Mouse (Mus musculus) embryonic facial prominence, embryonic 14.5 days (tissue): Measurements from ENCODE around the gene Mapk10. TPM values are rescaled to one million over a fixed set of nuclear protein-coding genes. Genes with fewer than 3 reads are reported as not detected.

Source experiments
- ATAC-seq: fragments of 200-750 bp; cut with Nextera tagmentation; 2 replicates; pipeline ENCODE4 v1.8.0; 2017; ENCODE audit warnings: low read depth, moderate number of reproducible peaks, moderate TSS enrichment
- DNase-seq: peaks from one replicate; pipeline ENCODE4 v3.0.0-alpha.2; 2015; ENCODE audit warnings: low spot score
- H3K27ac ChIP-seq: fragments of 300-500 bp; sonication (generic); replicated peaks from 2 replicates; pipeline ENCODE4 v1.5.1; 2014; ENCODE audit warnings: low read depth, mild to moderate bottlenecking, low read length, moderate library complexity
- H3K27me3 ChIP-seq: fragments of 300-500 bp; sonication (generic); replicated peaks from 2 replicates; pipeline ENCODE4 v1.6.1; 2014; ENCODE audit warnings: low read length; ENCODE audit not compliant: control insufficient read depth, insufficient read depth
- H3K36me3 ChIP-seq: fragments of 300-500 bp; sonication (generic); 2 replicates; pipeline ENCODE4 v1.6.1; 2014; ENCODE audit warnings: low read length, mixed read lengths; ENCODE audit not compliant: control insufficient read depth, insufficient read depth
- H3K4me1 ChIP-seq: fragments of 300-500 bp; sonication (generic); 2 replicates; pipeline ENCODE4 v1.6.1; 2014; ENCODE audit warnings: antibody characterized with exemption, low read length; ENCODE audit not compliant: control insufficient read depth, insufficient read depth
- H3K4me2 ChIP-seq: fragments of 300-500 bp; sonication (generic); 2 replicates; pipeline ENCODE4 v1.6.1; 2014; ENCODE audit warnings: low read depth, mild to moderate bottlenecking, low read length, moderate library complexity, mixed read lengths
- H3K4me3 ChIP-seq: fragments of 300-500 bp; sonication (generic); 2 replicates; pipeline ENCODE4 v1.5.1; 2014; ENCODE audit warnings: low read depth, mild to moderate bottlenecking, low read length
- H3K9ac ChIP-seq: fragments of 300-500 bp; sonication (generic); 2 replicates; pipeline ENCODE4 v1.6.1; 2014; ENCODE audit warnings: low read depth, mild to moderate bottlenecking, low read length, moderate library complexity, mixed read lengths
- H3K9me3 ChIP-seq: fragments of 300-500 bp; sonication (generic); 2 replicates; pipeline ENCODE4 v1.6.1; 2016; ENCODE audit warnings: low read length; ENCODE audit not compliant: control insufficient read depth
- WGBS: fragments of 180-500 bp; shearing (Covaris S2); extraction: QIAGEN DNeasy Blood & Tissue Kit; methylation state at CpG from one replicate; pipeline ENCODE4 v1.1.7; 2014; 5-methylcytosine and 5-hydroxymethylcytosine counted together
- polyA plus RNA-seq: library from polyadenylated mRNA; unstranded; fragments of >200 nt; fragmentation: Nextera tagmentation; extraction: Ambion mirVana; gene quantifications from 2 replicates; pipeline ENCODE4 v1.2.1, GENCODE M21; 2014

The Mapk10 gene
- polyA plus RNA-seq, 1 experiment from 2014 or later: 4.9 TPM

DNA sequence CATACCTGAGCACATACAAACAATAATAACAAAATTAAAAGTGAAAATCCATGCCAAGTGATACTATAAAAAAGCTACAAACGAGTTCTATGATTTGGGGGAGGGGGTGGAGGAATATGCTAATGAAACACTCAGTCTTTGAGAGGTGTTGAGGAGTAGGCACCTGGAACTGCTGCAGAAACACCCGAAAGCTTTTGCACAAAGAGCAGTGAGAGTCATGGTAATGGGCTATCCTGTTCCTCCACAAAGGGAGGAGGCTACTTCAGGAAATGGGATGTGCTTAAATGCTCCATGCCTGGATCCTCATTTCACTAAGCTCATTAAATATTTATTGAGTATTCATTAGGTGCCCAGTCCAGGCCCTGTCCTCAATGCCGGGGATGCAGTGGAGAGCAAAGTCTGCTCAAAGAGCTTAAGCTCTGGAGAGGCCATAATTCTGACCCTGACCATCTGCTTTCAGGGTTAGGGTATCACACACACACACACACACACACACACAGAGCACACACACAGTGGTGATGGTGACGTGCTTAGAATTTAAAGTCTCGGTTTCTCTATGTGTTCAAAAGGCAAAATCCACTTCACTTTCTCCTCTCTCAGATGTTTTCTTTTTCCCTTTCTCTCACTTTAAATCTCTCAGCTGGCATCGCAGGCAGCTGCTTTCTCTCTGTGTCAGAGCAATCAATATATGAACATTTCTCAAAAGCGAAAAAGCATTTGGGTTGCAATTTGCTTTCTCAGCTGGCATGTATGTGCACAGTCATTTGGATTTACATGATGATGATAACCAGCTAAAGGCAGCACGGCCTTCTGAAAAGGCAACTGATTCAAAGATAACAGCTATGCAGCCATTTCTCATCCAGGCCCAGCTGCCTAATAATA is 50.6 kb downstream of the Mapk10 start:
- no peak; the same call in 1 of the 2 replicates for ATAC-seq
- H3K9ac ChIP-seq: no peak overlapping the region
- no peaks in the 10 kb centered on the region for H3K9me3 ChIP-seq
- H3K27ac ChIP-seq: no peak overlapping the region
- no peaks in the 10 kb centered on the region for H3K4me1 ChIP-seq
- H3K36me3 ChIP-seq: no peaks in the 10 kb centered on the region
- no peak overlapping the region for H3K4me2 ChIP-seq
- 69% methylated on average over 8 of the region's 8 CpGs for WGBS
- no peak overlapping the region for H3K4me3 ChIP-seq
- no peaks in the 10 kb centered on the region for H3K27me3 ChIP-seq
- DNase-seq: peak; percentile 6

DNA sequence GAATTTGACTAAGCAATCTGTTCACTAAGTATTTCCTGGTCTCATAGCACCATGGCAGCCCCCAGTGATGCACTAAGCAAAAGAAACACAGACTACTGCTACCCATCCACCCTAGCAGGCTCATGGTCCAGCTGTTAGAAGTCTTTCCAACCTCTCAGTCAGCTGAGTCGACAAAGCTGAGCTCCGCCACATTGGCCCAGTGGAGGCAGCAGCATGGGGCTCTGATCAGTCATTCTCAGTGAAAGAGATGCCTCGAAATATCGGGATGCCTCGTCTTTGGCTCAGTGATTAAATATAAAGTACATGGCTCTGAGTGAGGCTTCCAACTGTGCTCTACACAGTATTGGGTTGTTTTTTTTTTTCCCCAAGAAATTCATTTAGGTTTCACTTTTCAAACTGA is 70.2 kb downstream of the Mapk10 start:
- Histone ChIP-seq H3K9me3 (no peaks in the 10 kb centered on the region), H3K36me3 (no peaks in the 10 kb centered on the region), H3K27ac (no peak overlapping the region), H3K27me3 (no peaks in the 10 kb centered on the region), H3K9ac (no peak overlapping the region), H3K4me2 (no peak overlapping the region), H3K4me1 (no peaks in the 10 kb centered on the region), H3K4me3 (no peak overlapping the region)
- no peak for ATAC-seq
- DNase-seq: no peak
- WGBS: 68% methylated on average over 5 of the region's 5 CpGs

DNA sequence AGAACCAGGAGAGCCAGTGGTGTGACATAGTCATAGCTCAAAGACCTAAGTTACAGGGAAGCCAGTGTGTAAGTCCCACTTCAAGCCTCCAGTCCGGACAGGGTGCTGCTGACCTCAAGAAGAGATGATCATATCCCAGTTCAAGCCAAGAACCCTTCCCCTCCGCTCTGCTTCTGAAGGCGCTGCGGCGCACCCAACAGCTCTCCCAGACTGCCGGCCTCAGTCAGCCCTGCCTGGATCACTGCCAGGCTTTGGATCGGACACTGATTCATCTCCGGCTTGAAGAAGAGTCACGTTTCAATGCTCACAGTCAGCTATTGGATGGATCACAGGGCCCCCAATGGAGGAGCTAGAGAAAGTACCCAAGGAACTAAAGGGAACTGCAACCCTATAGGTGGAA is 76.3 kb downstream of the Mapk10 start:
- ATAC-seq (no peak), DNase-seq (peak; percentile 17)
- no peaks in the 10 kb centered on the region for H3K36me3 ChIP-seq
- no peaks in the 10 kb centered on the region for H3K27me3 ChIP-seq
- WGBS: 81% methylated on average over 9 of the region's 9 CpGs
- H3K27ac ChIP-seq: no peak overlapping the region
- no peaks in the 10 kb centered on the region for H3K9me3 ChIP-seq
- H3K9ac ChIP-seq: no peak overlapping the region
- H3K4me3 ChIP-seq: no peak overlapping the region
- no peak overlapping the region for H3K4me2 ChIP-seq
- no peaks in the 10 kb centered on the region for H3K4me1 ChIP-seq

GRCm38 (mm10) chr5:103133626-103134025 is 77.5 kb downstream of the Mapk10 start:
- no peaks in the 10 kb centered on the region for H3K9me3 ChIP-seq
- H3K4me2 ChIP-seq: no peak overlapping the region
- H3K4me1 ChIP-seq: no peaks in the 10 kb centered on the region
- no peak overlapping the region for H3K4me3 ChIP-seq
- no peaks in the 10 kb centered on the region for H3K36me3 ChIP-seq
- peak; percentile 42; the same call in 1 of the 2 replicates for ATAC-seq
- H3K27me3 ChIP-seq: no peaks in the 10 kb centered on the region
- H3K9ac ChIP-seq: no peak overlapping the region
- no peak for DNase-seq
- no peak overlapping the region for H3K27ac ChIP-seq
- 81% methylated on average over 9 of the region's 9 CpGs for WGBS

DNA sequence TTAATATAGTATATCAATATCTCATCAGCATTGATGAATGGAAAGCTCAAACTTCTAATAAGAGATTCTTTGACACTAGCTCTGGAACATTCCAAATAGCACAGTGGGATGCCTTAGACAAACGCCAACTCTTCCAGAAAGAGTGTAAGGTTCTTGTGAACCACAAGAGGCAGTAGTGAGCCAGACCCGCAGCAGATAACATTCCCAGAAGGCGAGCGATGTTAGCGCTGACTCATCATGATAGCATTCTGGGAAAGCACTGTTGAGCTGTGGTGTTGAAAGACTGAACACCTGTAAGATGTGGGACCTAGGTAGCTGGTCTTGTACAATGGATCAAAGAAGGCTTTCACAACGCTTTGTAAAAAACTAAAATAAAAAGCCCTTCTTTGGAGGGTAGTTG is 78.3 kb downstream of the Mapk10 start:
- Histone ChIP-seq H3K36me3 (no peaks in the 10 kb centered on the region), H3K4me1 (no peaks in the 10 kb centered on the region), H3K4me3 (no peak overlapping the region), H3K27me3 (no peaks in the 10 kb centered on the region), H3K9ac (no peak overlapping the region), H3K9me3 (no peaks in the 10 kb centered on the region), H3K27ac (no peak overlapping the region), H3K4me2 (no peak overlapping the region)
- ATAC-seq (no peak), DNase-seq (peak; percentile 23)
- 72% methylated on average over 6 of the region's 6 CpGs for WGBS

DNA sequence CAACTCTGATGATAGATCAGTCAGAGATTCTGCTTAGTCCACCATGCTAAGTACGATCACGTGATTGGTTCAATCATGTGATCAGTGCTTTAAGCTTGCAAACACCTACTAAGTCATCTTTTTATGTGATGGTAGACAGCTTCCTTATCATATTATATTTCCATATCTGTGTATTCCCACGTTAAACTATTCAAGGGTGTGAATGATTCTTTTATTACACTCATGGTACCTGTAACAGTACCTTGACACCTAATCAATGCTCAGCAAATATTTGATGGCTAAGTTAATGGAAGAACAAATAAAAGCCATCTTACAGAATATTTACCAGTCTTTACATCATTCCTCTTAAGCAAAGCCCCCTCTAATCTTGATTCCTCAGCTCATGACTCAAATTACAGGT is 91.5 kb downstream of the Mapk10 start:
- Histone ChIP-seq H3K36me3 (no peaks in the 10 kb centered on the region), H3K9ac (no peak overlapping the region), H3K4me2 (no peak overlapping the region), H3K4me1 (no peaks in the 10 kb centered on the region), H3K4me3 (no peak overlapping the region), H3K27ac (no peak overlapping the region), H3K9me3 (no peaks in the 10 kb centered on the region), H3K27me3 (no peaks in the 10 kb centered on the region)
- DNase-seq: no peak
- WGBS: 85% methylated on average over 3 of the region's 3 CpGs
- ATAC-seq: no peak

GRCm38 (mm10) chr5:103115571-103115970 is 95.6 kb downstream of the Mapk10 start:
- no peak overlapping the region for H3K4me3 ChIP-seq
- no peak overlapping the region for H3K4me2 ChIP-seq
- ATAC-seq: no peak
- WGBS: 87% methylated on average over 7 of the region's 7 CpGs
- no peak overlapping the region for H3K9ac ChIP-seq
- no peaks in the 10 kb centered on the region for H3K9me3 ChIP-seq
- no peak for DNase-seq
- no peaks in the 10 kb centered on the region for H3K27me3 ChIP-seq
- no peaks in the 10 kb centered on the region for H3K4me1 ChIP-seq
- H3K36me3 ChIP-seq: no peaks in the 10 kb centered on the region
- H3K27ac ChIP-seq: no peak overlapping the region

DNA sequence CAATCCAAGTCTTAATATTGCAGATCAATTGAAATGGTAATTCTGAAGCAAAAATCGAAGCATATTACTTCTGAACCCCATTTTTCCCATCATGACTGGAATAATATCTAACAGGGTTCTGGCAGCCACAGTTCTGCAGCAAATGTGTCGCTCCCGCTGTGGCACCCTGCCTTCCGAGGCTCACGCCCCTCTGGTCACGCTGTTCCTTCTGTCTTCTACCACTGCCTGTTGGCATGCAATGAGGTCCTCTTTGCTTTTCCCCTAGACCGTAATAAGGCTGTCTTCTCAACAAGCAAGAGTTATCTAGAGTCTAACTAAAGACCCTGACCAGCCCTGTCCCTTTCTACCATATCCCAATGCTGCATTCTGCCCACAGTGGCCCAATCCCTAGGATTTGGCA is 98.7 kb downstream of the Mapk10 start:
- WGBS: 82% methylated on average over 7 of the region's 7 CpGs

GRCm38 (mm10) chr5:103109409-103109808 is 101.7 kb downstream of the Mapk10 start:
- no peak overlapping the region for H3K4me3 ChIP-seq
- 54% methylated on average over 1 of the region's 1 CpGs for WGBS
- H3K9me3 ChIP-seq: no peaks in the 10 kb centered on the region
- H3K9ac ChIP-seq: no peak overlapping the region
- no peaks in the 10 kb centered on the region for H3K36me3 ChIP-seq
- no peak overlapping the region for H3K4me2 ChIP-seq
- ATAC-seq (no peak), DNase-seq (no peak)
- H3K27ac ChIP-seq: no peak overlapping the region
- no peaks in the 10 kb centered on the region for H3K27me3 ChIP-seq
- H3K4me1 ChIP-seq: no peaks in the 10 kb centered on the region

More for the DNA sequence above, 98.7 kb downstream of the Mapk10 start:
- Histone ChIP-seq H3K27me3 (no peaks in the 10 kb centered on the region), H3K4me1 (no peaks in the 10 kb centered on the region), H3K4me3 (no peak overlapping the region), H3K36me3 (no peaks in the 10 kb centered on the region), H3K9me3 (no peaks in the 10 kb centered on the region), H3K9ac (no peak overlapping the region), H3K4me2 (no peak overlapping the region), H3K27ac (no peak overlapping the region)
- ATAC-seq (no peak), DNase-seq (no peak)
